Mouse (Mus musculus): ENCODE results near the gene Sema6d. TPM values are rescaled to one million over a fixed set of nuclear protein-coding genes. Genes with fewer than 3 reads are reported as not detected.
"Not testable (repeated sequence)": the region's sequence is repeated elsewhere in the genome, so short reads cannot be mapped to it uniquely, and the experiment has no call there.

The Sema6d gene
- polyA plus RNA-seq, 1 experiment from 2014 or later, result 8.3 TPM

GRCm38 (mm10) chr2:124324107-124324724 is 234.4 kb downstream of the Sema6d start:
- WGBS, result 86% methylated on average over 6 of the region's 6 CpGs
- Histone ChIP-seq H3K36me3 (replicated peaks) (no peaks in the 10 kb centered on the region), H3K4me1 (no peaks in the 10 kb centered on the region), H3K27me3 (replicated peaks; ENCODE audit: low read depth, poor library complexity, severe bottlenecking) (no peaks in the 10 kb centered on the region), H3K27ac (replicated peaks) (no peak overlapping the region), H3K4me3 (no peak overlapping the region), H3K9me3 (no peaks in the 10 kb centered on the region)
- no peak for DNase-seq (ENCODE audit: low spot score)

DNA sequence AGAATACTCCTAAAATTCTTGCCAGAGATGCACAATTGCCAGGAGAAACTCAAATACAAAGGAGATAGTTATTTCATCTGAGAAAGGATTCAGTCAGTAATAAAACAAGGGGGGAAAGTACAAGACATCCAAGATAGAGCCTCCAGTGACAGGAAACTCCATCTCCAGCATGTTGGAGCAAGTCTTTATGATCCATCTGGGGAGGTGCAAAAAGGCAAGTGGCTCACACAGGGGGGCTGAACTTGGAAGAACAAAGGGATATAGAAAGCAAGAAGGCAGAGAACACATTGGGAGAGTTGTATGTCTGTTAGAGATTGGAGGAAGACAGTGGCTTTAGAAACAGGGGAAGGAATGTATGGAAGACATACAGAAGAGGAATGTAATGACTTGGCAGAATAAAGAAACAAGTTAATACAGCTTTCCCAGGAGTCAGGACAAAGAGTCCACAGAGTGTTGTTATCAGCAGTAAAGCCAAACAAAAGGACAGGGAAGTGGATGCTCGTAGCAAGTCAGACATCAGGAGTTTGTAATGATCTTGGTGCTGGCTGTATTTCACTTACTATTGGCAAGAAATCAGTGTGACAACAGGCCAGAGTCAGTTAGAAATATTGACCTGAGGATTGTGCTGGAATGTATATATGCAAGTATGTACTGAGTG is 239.8 kb downstream of the Sema6d start:
- H3K27me3 ChIP-seq (replicated peaks; ENCODE audit: low read depth, poor library complexity, severe bottlenecking), result no peaks in the 10 kb centered on the region
- H3K27ac ChIP-seq (replicated peaks), result no peak overlapping the region
- no peak overlapping the region for H3K4me3 ChIP-seq
- H3K4me1 ChIP-seq, result no peaks in the 10 kb centered on the region
- H3K9me3 ChIP-seq, result no peaks in the 10 kb centered on the region
- 61% methylated on average over 1 of the region's 1 CpGs for WGBS
- H3K36me3 ChIP-seq (replicated peaks), result no peaks in the 10 kb centered on the region
- DNase-seq (ENCODE audit: low spot score), result no peak

GRCm38 (mm10) chr2:124332890-124333289 is 243.1 kb downstream of the Sema6d start:
- no peak overlapping the region for H3K27ac ChIP-seq (replicated peaks)
- no peaks in the 10 kb centered on the region for H3K36me3 ChIP-seq (replicated peaks)
- no peaks in the 10 kb centered on the region for H3K9me3 ChIP-seq
- DNase-seq (ENCODE audit: low spot score), result no peak
- WGBS, result 85% methylated on average over 5 of the region's 5 CpGs
- peaks cover 9% of the 10 kb centered on the region for H3K4me1 ChIP-seq
- no peak overlapping the region for H3K4me3 ChIP-seq
- H3K27me3 ChIP-seq (replicated peaks; ENCODE audit: low read depth, poor library complexity, severe bottlenecking), result no peaks in the 10 kb centered on the region

DNA sequence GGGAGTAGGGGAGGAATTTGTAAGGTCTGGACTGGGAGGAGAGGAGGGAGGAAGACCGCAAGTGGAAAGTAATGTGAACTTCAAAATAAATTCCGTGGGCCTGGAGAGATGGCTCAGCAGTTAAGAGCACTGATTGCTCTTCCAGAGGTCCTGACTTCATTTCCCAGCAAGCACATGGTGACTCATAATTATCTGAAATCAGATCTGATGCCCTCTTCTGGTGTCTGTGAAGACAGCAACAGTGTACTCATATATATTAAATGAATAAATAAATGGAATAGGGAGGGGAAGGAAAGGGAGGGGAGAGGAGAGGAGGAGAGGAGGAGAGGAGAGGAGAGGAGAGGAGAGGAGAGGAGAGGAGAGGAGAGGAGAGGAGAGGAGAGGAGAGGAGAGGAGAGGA is 244.9 kb downstream of the Sema6d start:
- not testable (repeated sequence) for H3K9me3 ChIP-seq; H3K27ac ChIP-seq (replicated peaks); H3K36me3 ChIP-seq (replicated peaks); H3K27me3 ChIP-seq (replicated peaks; ENCODE audit: low read depth, poor library complexity, severe bottlenecking); DNase-seq (ENCODE audit: low spot score); H3K4me1 ChIP-seq; H3K4me3 ChIP-seq
- 80% methylated on average over 2 of the region's 2 CpGs for WGBS

DNA sequence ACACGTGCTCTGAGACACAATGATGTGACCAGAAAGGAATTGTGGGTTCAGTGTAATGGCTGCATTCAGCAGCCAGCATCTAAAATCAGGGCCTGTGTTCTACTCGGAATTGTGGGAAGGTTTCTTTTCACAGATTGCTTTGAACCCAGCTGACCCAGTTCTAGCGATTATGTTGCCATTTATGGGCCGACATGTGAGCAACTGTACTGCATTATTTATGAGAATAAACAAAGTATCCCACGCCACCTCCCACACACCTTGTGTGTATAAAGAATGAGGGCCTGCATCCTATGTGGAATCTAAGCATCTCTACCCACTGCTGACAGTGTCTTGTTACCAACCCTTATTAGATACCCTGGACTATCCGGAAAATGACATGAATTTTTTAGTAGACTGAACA is 248.5 kb downstream of the Sema6d start:
- H3K27ac ChIP-seq (replicated peaks), result no peak overlapping the region
- DNase-seq (ENCODE audit: low spot score), result no peak
- H3K36me3 ChIP-seq (replicated peaks), result no peaks in the 10 kb centered on the region
- H3K9me3 ChIP-seq, result no peaks in the 10 kb centered on the region
- no peak overlapping the region for H3K4me3 ChIP-seq
- H3K27me3 ChIP-seq (replicated peaks; ENCODE audit: low read depth, poor library complexity, severe bottlenecking), result no peaks in the 10 kb centered on the region
- H3K4me1 ChIP-seq, result peaks cover 9% of the 10 kb centered on the region
- WGBS, result 86% methylated on average over 6 of the region's 6 CpGs

- no peaks in the 10 kb centered on the region for H3K27me3 ChIP-seq (replicated peaks; ENCODE audit: low read depth, poor library complexity, severe bottlenecking)
- no peak for DNase-seq (ENCODE audit: low spot score)
- H3K9me3 ChIP-seq, result no peaks in the 10 kb centered on the region
- H3K27ac ChIP-seq (replicated peaks), result no peak overlapping the region
- H3K36me3 ChIP-seq (replicated peaks), result no peaks in the 10 kb centered on the region
- WGBS, result 90% methylated on average over 2 of the region's 2 CpGs
- H3K4me1 ChIP-seq, result no peaks in the 10 kb centered on the region
- H3K4me3 ChIP-seq, result no peak overlapping the region
Measured at GRCm38 (mm10) chr2:124354191-124354590, 264.4 kb downstream of the Sema6d start.

DNA sequence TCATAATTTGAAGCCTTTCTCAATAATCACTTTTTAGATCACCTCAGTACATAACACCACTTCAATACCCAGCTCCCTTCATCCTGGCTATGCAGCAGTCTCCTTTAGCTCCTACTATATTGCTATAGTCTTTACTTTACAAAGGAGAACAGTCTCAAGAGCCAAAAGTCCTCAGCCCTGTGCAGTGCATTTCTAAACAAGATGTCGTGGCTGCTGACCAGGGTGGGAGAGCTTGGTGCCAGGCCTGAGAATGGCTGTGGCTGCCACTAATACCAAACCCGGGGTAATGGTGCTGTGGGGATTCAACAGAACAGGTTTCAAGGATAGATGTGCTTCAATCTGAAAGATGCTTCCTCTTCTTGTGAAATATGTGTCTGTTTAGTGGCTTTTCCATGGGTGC is 264.9 kb downstream of the Sema6d start:
- no peaks in the 10 kb centered on the region for H3K9me3 ChIP-seq
- DNase-seq (ENCODE audit: low spot score), result no peak
- no peaks in the 10 kb centered on the region for H3K27me3 ChIP-seq (replicated peaks; ENCODE audit: low read depth, poor library complexity, severe bottlenecking)
- 86% methylated on average over 2 of the region's 2 CpGs for WGBS
- H3K4me3 ChIP-seq, result no peak overlapping the region
- H3K27ac ChIP-seq (replicated peaks), result no peak overlapping the region
- H3K36me3 ChIP-seq (replicated peaks), result no peaks in the 10 kb centered on the region
- H3K4me1 ChIP-seq, result no peaks in the 10 kb centered on the region

DNA sequence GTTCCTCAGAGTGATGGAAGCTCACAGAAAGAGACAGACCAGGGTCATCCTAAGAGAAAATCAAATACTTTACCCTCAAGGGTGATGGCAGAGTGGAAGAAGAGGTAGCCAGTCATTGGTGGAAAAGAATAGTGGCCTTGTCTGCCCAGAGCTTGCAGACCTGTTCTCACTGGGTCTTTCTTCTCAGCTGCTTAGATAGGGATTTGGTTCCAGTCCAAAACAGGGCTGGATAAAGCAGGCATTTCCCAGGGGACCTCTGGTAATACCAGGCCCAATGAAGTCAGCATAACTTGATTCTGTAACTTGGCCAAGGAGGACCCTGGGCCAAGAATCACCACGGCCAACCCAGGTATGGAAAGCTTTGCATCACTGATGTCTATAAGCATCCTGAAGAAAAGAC is 279.5 kb downstream of the Sema6d start:
- no peak for DNase-seq (ENCODE audit: low spot score)
- no peaks in the 10 kb centered on the region for H3K9me3 ChIP-seq
- no peaks in the 10 kb centered on the region for H3K36me3 ChIP-seq (replicated peaks)
- no peak overlapping the region for H3K27ac ChIP-seq (replicated peaks)
- peaks cover 4% of the 10 kb centered on the region; the same call in 1 of the 2 replicates for H3K4me1 ChIP-seq
- 81% methylated on average over 1 of the region's 1 CpGs for WGBS
- H3K27me3 ChIP-seq (replicated peaks; ENCODE audit: low read depth, poor library complexity, severe bottlenecking), result no peaks in the 10 kb centered on the region
- H3K4me3 ChIP-seq, result no peak overlapping the region

DNA sequence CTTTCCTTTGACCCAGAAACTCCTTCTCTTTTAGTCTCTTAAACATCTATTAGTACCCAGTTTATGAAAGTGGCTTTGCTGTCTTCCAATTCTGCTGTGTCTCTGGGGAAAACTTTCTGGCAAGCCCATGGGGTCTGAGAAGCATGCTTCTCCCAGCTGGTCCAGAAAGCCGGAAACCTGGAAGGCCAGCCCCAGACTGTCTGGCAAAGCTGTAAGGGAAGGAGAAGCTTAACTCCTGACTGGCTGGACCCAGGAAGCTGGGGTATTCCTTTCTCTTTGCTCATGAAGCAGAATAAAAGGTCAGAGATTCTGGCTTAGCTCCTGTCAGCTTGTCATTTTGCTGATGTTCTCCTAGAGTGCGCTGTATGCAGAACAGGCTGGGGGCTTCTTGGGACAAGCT is 280.2 kb downstream of the Sema6d start:
- 61% methylated on average over 2 of the region's 2 CpGs for WGBS
- DNase-seq (ENCODE audit: low spot score), result no peak
- Histone ChIP-seq H3K4me1 (peaks cover 6% of the 10 kb centered on the region; the same call in 1 of the 2 replicates), H3K4me3 (no peak overlapping the region), H3K36me3 (replicated peaks) (no peaks in the 10 kb centered on the region), H3K27me3 (replicated peaks; ENCODE audit: low read depth, poor library complexity, severe bottlenecking) (no peaks in the 10 kb centered on the region), H3K9me3 (no peaks in the 10 kb centered on the region), H3K27ac (replicated peaks) (no peak overlapping the region)

- H3K4me1 ChIP-seq, result peaks cover 6% of the 10 kb centered on the region; the same call in 1 of the 2 replicates
- no peaks in the 10 kb centered on the region for H3K9me3 ChIP-seq
- H3K36me3 ChIP-seq (replicated peaks), result no peaks in the 10 kb centered on the region
- 78% methylated on average over 2 of the region's 2 CpGs for WGBS
- no peak overlapping the region for H3K27ac ChIP-seq (replicated peaks)
- no peak overlapping the region for H3K4me3 ChIP-seq
- no peak for DNase-seq (ENCODE audit: low spot score)
- H3K27me3 ChIP-seq (replicated peaks; ENCODE audit: low read depth, poor library complexity, severe bottlenecking), result no peaks in the 10 kb centered on the region
Measured at GRCm38 (mm10) chr2:124371363-124371762, 281.6 kb downstream of the Sema6d start.

DNA sequence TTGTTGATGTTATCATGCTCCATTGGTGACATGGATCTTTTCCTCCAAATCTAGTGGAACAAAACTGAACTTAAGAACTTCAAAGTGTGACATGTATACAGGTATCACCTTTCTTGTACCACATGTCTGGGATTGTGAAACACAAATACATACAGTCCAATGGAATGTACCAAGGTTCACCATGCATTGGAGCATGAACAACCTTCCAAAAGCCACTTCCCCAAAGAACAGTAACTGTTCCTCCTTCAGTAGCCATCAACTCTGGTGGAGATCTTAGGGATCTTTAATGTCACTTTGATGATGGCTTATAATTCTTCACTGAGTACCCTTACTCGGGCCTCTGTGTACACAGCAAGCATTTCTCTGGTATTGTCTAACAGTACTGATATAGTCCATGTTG is 295.3 kb downstream of the Sema6d start:
- H3K36me3 ChIP-seq (replicated peaks), result no peaks in the 10 kb centered on the region
- H3K9me3 ChIP-seq, result no peaks in the 10 kb centered on the region
- H3K4me1 ChIP-seq, result 0 out of 2 replicates have a peak, but pooled peaks cover 3% of the 10 kb centered on the region
- no peaks in the 10 kb centered on the region for H3K27me3 ChIP-seq (replicated peaks; ENCODE audit: low read depth, poor library complexity, severe bottlenecking)
- WGBS, result 78% methylated on average over 1 of the region's 1 CpGs
- DNase-seq (ENCODE audit: low spot score), result no peak
- no peak overlapping the region for H3K27ac ChIP-seq (replicated peaks)
- H3K4me3 ChIP-seq, result no peak overlapping the region

DNA sequence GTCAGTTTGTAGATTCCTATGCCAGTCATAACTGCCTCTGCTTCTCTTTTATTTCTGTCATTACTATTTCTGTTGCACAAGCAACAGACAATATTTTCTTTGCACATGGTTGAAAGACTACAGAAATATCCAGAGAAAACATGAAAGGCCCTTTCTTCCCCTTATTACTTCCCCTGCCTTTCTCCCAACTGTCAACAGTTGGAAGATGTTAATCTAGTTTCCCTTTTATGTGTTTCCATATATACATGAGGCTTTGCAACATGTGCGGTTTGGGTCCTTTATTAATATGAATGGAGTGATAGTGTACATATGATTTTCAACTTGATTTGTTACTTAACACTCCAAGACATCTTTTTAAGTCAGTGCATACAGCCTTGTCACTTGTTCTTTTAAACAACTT is 296.0 kb downstream of the Sema6d start:
- Histone ChIP-seq H3K27ac (replicated peaks) (no peak overlapping the region), H3K4me3 (no peak overlapping the region), H3K36me3 (replicated peaks) (no peaks in the 10 kb centered on the region), H3K27me3 (replicated peaks; ENCODE audit: low read depth, poor library complexity, severe bottlenecking) (no peaks in the 10 kb centered on the region), H3K4me1 (0 out of 2 replicates have a peak, but pooled peaks cover 3% of the 10 kb centered on the region), H3K9me3 (no peaks in the 10 kb centered on the region)
- DNase-seq (ENCODE audit: low spot score), result no peak
- WGBS, result 81% methylated on average over 1 of the region's 1 CpGs

DNA sequence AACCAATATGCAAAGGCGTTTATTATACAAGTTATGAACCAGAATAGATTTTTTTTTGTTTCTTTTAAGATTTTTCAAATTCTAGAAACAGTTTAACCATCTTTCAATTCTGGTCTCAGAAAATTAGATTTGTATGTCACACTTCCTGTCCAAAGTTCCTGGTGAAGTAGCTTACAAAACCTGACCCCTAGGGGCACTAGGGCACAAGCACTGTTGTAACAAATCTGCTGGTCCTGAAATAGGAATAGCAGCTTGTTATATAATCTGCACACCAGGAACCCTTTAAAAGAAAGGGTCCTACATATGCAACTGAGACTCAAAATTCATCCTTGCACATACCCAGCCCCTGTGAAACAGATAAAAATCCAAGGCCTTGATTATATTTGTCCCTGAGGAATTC is 298.5 kb downstream of the Sema6d start:
- H3K4me1 ChIP-seq, result 0 out of 2 replicates have a peak, but pooled peaks cover 3% of the 10 kb centered on the region
- WGBS, result 85% methylated on average over 1 of the region's 1 CpGs
- DNase-seq (ENCODE audit: low spot score), result no peak
- no peak overlapping the region for H3K4me3 ChIP-seq
- no peak overlapping the region for H3K27ac ChIP-seq (replicated peaks)
- no peaks in the 10 kb centered on the region for H3K27me3 ChIP-seq (replicated peaks; ENCODE audit: low read depth, poor library complexity, severe bottlenecking)
- no peaks in the 10 kb centered on the region for H3K9me3 ChIP-seq
- H3K36me3 ChIP-seq (replicated peaks), result no peaks in the 10 kb centered on the region
